Mouse (Mus musculus) gastrocnemius, postnatal 36 days (tissue): ENCODE data around the gene Cd28. TPM values are rescaled to one million over a fixed set of nuclear protein-coding genes. Genes with fewer than 3 reads are reported as not detected.

Experiments used
- DNase-seq, 2 experiments: peaks; one replicate each; pipeline ENCODE4 v3.0.0; 2022
- intact Hi-C: fragments of 180-260 bp; cut with DNase I; formaldehyde crosslinking; loops from one replicate; pipeline ENCODE4 v1.15.1; 2025
- long read RNA-seq, 2 experiments: library from polyadenylated mRNA; stranded (forward); transcript quantifications; one replicate each; pipeline ENCODE4 v2.0.0; 2021
- total RNA-seq, 2 experiments: library from RNA; stranded (reverse); gene quantifications; 2 replicates each; pipeline ENCODE4 v1.2.3; 2021

Cd28 gene
- total RNA-seq: 1 to 10 TPM; 2.2 to 2.6 TPM
- long read RNA-seq, experiment 1: 0 reads
- long read RNA-seq, experiment 2, partial matches to known transcripts: 3 of 3 reads
- long read RNA-seq, experiment 2, other reads (novel, unspliced or antisense): 0 of 3 reads

- intact Hi-C loops: loop anchor here (10.0 kb wide), 2 partner anchors 58 to 138 kb away; no protein-coding TSS in a partner anchor
- DNase-seq: peak; percentile 45 to 57
These were observed at the start of gene Cd28 for GRCm38 (mm10) chr1:60716567-60716966. TSS of gene Cd28 (plus strand) at chr1:60716800.

DNA sequence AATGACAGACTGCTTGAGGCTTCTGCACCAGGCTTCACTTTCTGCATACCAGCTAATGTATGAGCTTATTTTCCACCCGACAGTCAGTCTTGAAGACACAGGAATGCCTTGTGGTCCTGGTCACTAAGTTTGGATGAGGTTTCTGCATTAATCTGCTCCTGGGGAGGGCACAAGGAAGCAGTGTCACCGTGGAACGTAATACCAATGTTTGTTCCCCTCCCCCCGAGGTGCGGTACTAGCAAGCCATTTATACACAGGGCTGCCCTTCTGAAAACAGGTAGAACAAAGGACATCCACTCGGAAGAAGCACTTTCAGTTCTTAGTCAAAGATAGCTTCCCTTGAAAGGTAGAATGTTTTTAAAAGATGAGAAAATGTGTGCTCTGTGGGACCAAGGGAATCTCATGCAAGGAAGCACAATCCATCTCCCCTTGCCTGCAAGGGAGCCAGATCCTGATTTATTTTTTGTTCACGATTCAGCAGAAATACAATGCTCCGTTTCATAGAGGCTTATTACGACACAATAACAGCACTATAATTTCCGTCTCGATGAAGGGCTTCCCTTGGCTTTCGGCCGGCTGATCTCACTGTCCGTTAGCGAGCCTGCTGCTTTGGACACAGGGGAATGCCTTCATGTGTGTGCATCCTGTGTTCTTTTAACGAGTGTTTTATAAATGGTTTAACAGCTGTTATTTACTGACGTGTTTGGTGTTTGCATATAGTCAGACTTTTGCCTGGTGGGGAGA lies 48.6 kb upstream of the Cd28 start:
- intact Hi-C loops: loop anchor here (10.0 kb wide), 1 partner anchor 147 kb away; no protein-coding TSS in a partner anchor

GRCm38 (mm10) chr1:60669048-60669447 lies 47.6 kb upstream of the Cd28 start:
- DNase-seq: peak; percentile 35
- intact Hi-C loops: loop anchor here (10.0 kb wide), 1 partner anchor 146 kb away; no protein-coding TSS in a partner anchor

More for the DNA sequence above, 48.6 kb upstream of the Cd28 start:
- peak; percentile 27 to 49 for DNase-seq

GRCm38 (mm10) chr1:60669664-60670063 lies 46.9 kb upstream of the Cd28 start:
- no peak for DNase-seq
- intact Hi-C loops: loop anchor here (10.0 kb wide), 1 partner anchor 145 kb away; no protein-coding TSS in a partner anchor

- DNase-seq: no peak
- intact Hi-C loops: no loop called here
These were observed 46.4 kb upstream of the Cd28 start for GRCm38 (mm10) chr1:60670172-60670571.

DNA sequence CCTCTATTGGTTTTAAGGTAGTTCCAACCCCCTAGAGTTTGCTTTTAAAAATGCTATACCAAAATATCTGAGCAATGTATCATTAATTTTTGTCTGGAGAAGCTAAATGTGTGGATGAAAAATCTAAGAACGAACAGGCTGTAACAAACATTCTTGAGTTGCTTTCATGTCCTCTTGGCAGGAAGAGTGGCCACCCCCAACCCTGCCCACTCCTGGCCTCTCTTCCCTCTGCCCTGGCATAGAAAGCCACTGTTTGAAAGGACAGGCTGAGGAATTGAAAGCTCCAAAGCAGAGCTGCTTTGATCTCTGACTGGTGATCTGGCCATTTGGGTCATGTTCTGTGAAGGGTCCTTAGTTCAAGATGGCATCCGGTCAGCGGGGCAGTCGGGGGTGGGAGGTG lies 32.8 kb upstream of the Cd28 start:
- DNase-seq: no peak
- intact Hi-C loops: no loop called here

GRCm38 (mm10) chr1:60696115-60696895 lies 20.3 kb upstream of the Cd28 start:
- intact Hi-C loops: no loop called here
- no peak for DNase-seq

- DNase-seq: no peak
- intact Hi-C loops: no loop called here
These were observed 14.0 kb upstream of the Cd28 start for GRCm38 (mm10) chr1:60702641-60703040.

DNA sequence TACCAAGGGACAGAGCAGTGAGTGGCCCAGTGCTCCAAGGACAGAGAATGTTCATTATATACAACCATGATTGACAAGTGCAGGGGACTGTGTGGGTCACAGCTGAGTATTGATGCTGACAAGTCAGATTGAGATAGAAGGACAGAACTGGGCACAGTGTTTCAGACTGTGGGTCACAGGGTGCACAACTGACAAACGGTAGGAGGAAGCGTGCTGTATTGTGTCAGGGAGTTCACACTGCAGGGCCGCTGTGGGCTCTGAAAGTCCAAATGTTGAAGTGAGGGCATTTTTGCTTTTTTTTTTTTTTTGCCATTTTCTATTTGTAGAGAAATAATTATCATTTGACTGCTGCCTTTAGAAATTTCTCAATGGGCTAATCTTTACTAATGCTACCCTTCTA lies 3.4 kb upstream of the Cd28 start:
- no peak for DNase-seq
- intact Hi-C loops: loop anchor here (10.0 kb wide), 2 partner anchors 62 to 142 kb away; no protein-coding TSS in a partner anchor

DNA sequence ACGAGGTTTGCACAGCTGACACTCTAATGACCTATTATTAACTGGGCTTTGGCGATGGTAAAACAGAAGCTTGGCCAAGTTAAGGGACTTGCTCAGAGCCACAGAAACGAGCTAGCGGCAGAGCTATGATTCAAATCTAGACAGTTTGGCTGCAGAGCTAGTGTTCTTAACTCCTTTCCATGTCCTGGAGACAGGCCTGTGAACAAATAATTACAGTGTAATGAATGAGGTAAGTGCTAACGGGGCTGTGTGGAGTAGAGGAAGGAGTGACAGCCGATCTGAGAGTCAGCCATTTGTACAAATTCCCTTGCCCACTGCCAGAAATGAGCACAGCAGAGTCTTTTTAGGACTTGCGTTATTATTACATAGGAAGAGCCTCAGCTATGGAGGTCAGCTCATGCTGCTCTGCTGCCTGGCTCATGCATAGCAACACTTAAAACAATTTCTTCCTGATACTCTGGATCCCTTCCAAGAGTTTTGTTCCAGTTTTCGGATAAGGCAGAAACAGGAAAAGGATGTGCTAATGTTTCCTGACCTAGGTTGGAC lies 876 bp upstream of the Cd28 start:
- intact Hi-C loops: loop anchor here (10.0 kb wide), 2 partner anchors 59 to 139 kb away; no protein-coding TSS in a partner anchor
- DNase-seq: peak; percentile 13 to 30

- DNase-seq: no peak
- intact Hi-C loops: loop anchor here (10.0 kb wide), 2 partner anchors 56 to 136 kb away; no protein-coding TSS in a partner anchor
These were observed 2.0 kb downstream of the Cd28 start for GRCm38 (mm10) chr1:60718580-60718979.

DNA sequence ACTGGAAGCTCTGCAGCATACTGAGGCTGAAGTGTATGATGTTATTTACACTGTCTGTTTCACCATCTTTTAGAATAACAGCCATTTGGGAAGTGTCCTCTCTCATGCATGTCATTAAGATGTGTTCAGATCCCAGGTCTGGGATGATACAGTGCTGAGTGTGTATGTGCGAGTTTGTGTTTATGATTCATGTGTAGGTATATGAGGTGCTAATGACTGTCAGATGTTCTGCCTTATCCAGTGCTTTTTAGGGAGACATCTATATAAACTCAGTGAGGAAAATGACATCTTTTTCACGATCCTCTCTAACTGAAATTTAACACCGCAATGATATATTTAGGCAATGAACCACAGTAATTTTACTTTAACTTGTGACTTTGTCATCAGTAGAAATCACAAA lies 7.0 kb downstream of the Cd28 start:
- DNase-seq: no peak
- intact Hi-C loops: no loop called here

GRCm38 (mm10) chr1:60731940-60732339 lies 15.3 kb downstream of the Cd28 start:
- intact Hi-C loops: no loop called here
- peak in 1 of 2 experiments; percentile 16 for DNase-seq

- peak in 1 of 2 experiments; percentile 11 for DNase-seq
- intact Hi-C loops: no loop called here
These were observed 18.7 kb downstream of the Cd28 start for GRCm38 (mm10) chr1:60735072-60735907.

DNA sequence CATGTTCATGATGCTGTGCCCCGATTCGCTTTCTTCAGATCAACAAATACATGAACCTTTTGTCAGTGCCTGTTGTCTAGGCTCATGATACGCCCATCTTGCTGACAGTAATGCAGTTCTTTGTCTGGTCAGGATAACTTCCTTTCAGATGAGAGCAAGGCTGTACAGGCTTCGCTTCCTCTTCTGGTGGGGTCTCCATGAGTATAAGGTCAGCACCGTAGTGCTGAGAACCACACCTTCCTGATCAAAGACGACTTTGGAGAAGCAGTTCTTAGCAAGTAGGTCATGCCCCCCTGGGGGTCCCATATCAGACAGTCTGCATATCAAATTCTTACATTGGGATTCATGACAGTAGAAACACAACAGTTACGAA lies 19.3 kb downstream of the Cd28 start:
- no peak for DNase-seq
- intact Hi-C loops: no loop called here

- DNase-seq: no peak
These were observed 27.7 kb downstream of the Cd28 start for GRCm38 (mm10) chr1:60744266-60744665.

GRCm38 (mm10) chr1:60745664-60746063 lies 29.1 kb downstream of the Cd28 start:
- peak in 1 of 2 experiments; percentile 17 for DNase-seq
- intact Hi-C loops: no loop called here

More at GRCm38 (mm10) chr1:60744266-60744665, 27.7 kb downstream of the Cd28 start:
- intact Hi-C loops: no loop called here

GRCm38 (mm10) chr1:60746153-60746552 lies 29.6 kb downstream of the Cd28 start:
- no peak for DNase-seq
- intact Hi-C loops: no loop called here

- DNase-seq: no peak
- intact Hi-C loops: no loop called here
These were observed 30.3 kb downstream of the Cd28 start for GRCm38 (mm10) chr1:60746856-60747255.

GRCm38 (mm10) chr1:60748286-60748685 lies 31.7 kb downstream of the Cd28 start:
- intact Hi-C loops: no loop called here
- DNase-seq: no peak
